Mouse (Mus musculus): ENCODE data around the gene Gramd1b. TPM values are rescaled to one million over a fixed set of nuclear protein-coding genes. Genes with fewer than 3 reads are reported as not detected.

Gene Gramd1b
- polyA plus RNA-seq, 1 experiment from 2014 or later = 7.1 TPM

DNA sequence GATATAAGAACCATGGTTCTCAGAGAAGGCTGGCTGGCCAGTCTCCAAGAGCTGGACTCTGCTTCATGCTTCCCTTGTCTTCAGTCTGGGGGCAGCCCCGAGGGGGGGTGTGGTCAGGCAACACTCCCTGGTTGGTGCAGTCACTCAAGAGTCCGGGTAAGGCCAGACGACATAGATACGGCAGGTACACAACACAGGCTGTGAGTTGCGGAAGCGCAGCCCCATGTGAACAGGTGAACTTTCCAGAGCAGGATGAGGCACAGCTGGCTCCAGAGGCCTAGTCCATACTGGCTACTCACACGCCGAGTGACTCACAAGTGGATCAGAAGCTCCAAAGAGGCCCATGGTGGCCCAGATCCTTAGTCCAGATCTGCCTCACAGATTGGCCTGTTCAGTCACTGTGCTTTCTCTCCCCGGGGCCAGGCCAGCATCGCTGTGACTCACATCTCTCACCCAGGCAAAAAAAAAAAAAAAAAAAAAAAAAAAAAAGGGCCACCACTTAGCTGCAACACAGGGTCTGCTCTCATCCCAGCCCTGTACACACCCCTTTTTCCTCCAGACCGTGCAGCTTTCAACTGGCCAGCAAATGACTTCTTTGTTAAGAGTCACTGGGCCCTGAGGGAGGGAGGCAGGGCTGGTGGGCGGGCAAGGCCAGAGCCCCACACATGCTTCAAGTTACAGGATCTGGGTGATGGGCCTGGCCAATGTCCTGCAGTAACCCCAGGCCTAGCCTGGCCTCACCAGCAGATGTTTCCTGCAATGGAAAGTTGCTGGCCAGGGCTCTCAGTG, 210.1 kb downstream of the Gramd1b start:
- WGBS = 34% methylated on average over 11 of the region's 12 CpGs
- Histone ChIP-seq H3K27me3 (replicated peaks; ENCODE audit: control insufficient read depth, insufficient read depth, low read length) (no peaks in the 10 kb centered on the region), H3K4me2 (ENCODE audit: low read depth, low read length) (no peak overlapping the region), H3K27ac (replicated peaks; ENCODE audit: low read depth, low read length) (peak overlapping the region; percentile 72), H3K9ac (ENCODE audit: low read depth, low read length) (0 out of 2 replicates have a peak overlapping the region, but pooled peaks have one; percentile 30), H3K9me3 (ENCODE audit: control insufficient read depth, low read length) (no peaks in the 10 kb centered on the region), H3K36me3 (ENCODE audit: control insufficient read depth, insufficient read depth, low read length) (no peaks in the 10 kb centered on the region), H3K4me3 (ENCODE audit: low read depth, low read length) (no peak overlapping the region), H3K4me1 (ENCODE audit: control insufficient read depth, insufficient read depth, low read length) (peaks cover 12% of the 10 kb centered on the region)
- ATAC-seq (ENCODE audit: low read depth) (peak; percentile 88), DNase-seq (ENCODE audit: low spot score) (peak; percentile 83)

DNA sequence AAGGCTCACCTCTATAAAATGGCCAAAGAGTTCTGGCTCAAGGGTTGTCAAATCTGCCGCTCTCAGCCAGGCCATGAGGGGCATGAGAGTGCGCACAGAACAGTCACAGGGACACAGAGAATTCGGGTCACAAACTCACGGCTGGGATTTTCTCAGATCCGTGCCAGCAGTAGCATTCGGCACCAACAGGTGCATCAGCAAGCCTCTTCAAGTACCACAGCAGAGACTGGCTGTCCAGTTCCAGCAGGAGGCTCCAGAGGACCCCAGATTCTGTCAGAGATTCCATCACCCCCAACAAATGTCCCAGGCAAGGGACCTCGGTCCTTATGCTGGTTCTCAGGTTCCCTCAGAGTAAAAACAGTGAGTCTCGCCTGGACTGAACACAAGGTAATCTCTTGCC, 210.8 kb downstream of the Gramd1b start:
- Histone ChIP-seq H3K4me1 (ENCODE audit: control insufficient read depth, insufficient read depth, low read length) (peaks cover 12% of the 10 kb centered on the region), H3K4me3 (ENCODE audit: low read depth, low read length) (no peak overlapping the region), H3K36me3 (ENCODE audit: control insufficient read depth, insufficient read depth, low read length) (peaks cover 2% of the 10 kb centered on the region; the same call in 1 of the 2 replicates), H3K9me3 (ENCODE audit: control insufficient read depth, low read length) (no peaks in the 10 kb centered on the region), H3K27ac (replicated peaks; ENCODE audit: low read depth, low read length) (peak overlapping the region; percentile 72), H3K27me3 (replicated peaks; ENCODE audit: control insufficient read depth, insufficient read depth, low read length) (no peaks in the 10 kb centered on the region), H3K9ac (ENCODE audit: low read depth, low read length) (0 out of 2 replicates have a peak overlapping the region, but pooled peaks have one; percentile 30), H3K4me2 (ENCODE audit: low read depth, low read length) (no peak overlapping the region)
- WGBS = 82% methylated on average over 8 of the region's 8 CpGs
- no peak for ATAC-seq (ENCODE audit: low read depth)
- DNase-seq (ENCODE audit: low spot score) = no peak

DNA sequence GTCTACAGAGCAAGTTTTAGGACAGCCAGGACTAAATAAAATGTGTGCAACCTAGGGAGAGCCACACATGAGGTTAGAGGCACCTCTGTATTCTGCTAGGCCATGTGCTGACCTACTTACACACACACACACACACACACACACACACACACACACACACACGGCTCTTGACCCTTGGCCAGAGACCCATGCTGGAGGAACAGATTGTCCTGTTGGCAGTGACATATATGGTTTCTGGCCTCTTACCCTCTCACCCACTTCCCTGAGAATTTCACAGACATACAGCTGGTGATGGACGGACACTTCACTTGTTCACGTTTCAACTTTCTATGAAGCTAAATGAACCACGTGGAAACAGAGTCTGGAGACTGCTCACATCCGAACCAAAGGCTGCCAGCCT, 212.4 kb downstream of the Gramd1b start:
- Histone ChIP-seq H3K4me3 (ENCODE audit: low read depth, low read length) (no peak overlapping the region), H3K27ac (replicated peaks; ENCODE audit: low read depth, low read length) (no peak overlapping the region), H3K4me1 (ENCODE audit: control insufficient read depth, insufficient read depth, low read length) (peaks cover 12% of the 10 kb centered on the region), H3K36me3 (ENCODE audit: control insufficient read depth, insufficient read depth, low read length) (peaks cover 8% of the 10 kb centered on the region; the same call in 1 of the 2 replicates), H3K9ac (ENCODE audit: low read depth, low read length) (no peak overlapping the region), H3K27me3 (replicated peaks; ENCODE audit: control insufficient read depth, insufficient read depth, low read length) (no peaks in the 10 kb centered on the region), H3K9me3 (ENCODE audit: control insufficient read depth, low read length) (no peaks in the 10 kb centered on the region), H3K4me2 (ENCODE audit: low read depth, low read length) (no peak overlapping the region)
- DNase-seq (ENCODE audit: low spot score) (no peak), ATAC-seq (ENCODE audit: low read depth) (no peak)
- 80% methylated on average over 5 of the region's 5 CpGs for WGBS

DNA sequence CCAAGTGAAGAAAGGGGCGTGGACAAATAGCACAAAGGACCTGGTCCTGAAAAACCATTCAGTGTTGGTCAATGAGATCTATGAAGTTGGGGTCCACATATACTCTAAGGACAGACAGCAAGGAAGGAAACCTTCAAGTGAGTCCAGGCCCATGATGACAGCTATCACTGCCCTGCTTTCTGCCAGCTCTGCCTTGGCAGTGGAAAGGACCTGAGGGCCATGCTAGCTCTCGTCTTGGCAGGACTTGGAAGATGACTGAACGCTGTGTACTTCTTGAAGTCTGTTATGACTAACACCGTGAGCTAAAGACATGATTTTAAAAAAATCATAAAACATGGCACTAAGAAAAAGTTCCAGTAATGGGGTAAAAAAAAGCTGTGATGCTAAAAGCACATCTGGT, 213.4 kb downstream of the Gramd1b start:
- H3K9ac ChIP-seq (ENCODE audit: low read depth, low read length) = no peak overlapping the region
- no peak for DNase-seq (ENCODE audit: low spot score)
- no peak overlapping the region for H3K4me2 ChIP-seq (ENCODE audit: low read depth, low read length)
- 89% methylated on average over 4 of the region's 4 CpGs for WGBS
- H3K36me3 ChIP-seq (ENCODE audit: control insufficient read depth, insufficient read depth, low read length) = peaks cover 8% of the 10 kb centered on the region
- H3K27ac ChIP-seq (replicated peaks; ENCODE audit: low read depth, low read length) = no peak overlapping the region
- H3K4me3 ChIP-seq (ENCODE audit: low read depth, low read length) = no peak overlapping the region
- no peaks in the 10 kb centered on the region for H3K9me3 ChIP-seq (ENCODE audit: control insufficient read depth, low read length)
- no peak for ATAC-seq (ENCODE audit: low read depth)
- H3K27me3 ChIP-seq (replicated peaks; ENCODE audit: control insufficient read depth, insufficient read depth, low read length) = no peaks in the 10 kb centered on the region
- peaks cover 12% of the 10 kb centered on the region for H3K4me1 ChIP-seq (ENCODE audit: control insufficient read depth, insufficient read depth, low read length)

DNA sequence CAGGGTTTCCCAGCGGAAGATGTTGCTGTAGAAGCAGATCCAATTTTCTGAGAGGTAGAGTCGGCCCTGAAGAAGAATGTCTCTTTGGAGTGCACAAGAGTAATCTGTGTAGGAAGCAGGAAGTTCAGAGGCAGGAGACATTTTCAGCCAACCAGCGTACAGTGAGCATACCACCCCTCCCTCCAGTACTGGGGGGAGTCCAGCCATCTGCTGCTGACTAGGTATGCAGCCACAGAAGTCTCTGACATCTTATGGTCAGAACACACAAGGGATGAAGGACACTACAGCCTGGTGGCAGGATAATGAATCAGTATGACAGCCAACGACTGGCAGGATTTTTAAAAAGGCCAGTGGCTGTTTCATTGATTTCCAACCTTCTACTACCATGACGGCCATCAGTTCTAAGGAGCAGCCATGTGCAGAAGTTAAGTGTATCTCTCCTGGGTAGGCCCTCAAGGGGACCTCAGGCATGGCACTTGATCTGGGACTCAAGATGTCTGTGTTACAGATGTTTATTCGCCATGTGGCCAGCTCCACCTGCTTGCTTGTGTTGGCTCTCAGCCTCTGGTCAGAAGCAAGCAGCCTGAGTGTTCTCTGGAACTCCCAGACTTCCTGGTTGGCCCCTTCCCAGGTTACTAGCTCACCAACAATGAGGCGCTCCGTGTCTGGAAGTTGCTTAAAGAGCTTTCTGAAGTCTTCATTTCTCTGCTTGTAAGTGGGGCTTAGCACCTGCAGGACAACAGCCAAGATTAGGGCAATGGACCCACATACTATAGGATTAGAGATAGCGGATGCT, 214.1 kb downstream of the Gramd1b start:
- Histone ChIP-seq H3K4me2 (ENCODE audit: low read depth, low read length) (no peak overlapping the region), H3K36me3 (ENCODE audit: control insufficient read depth, insufficient read depth, low read length) (peaks cover 11% of the 10 kb centered on the region), H3K4me1 (ENCODE audit: control insufficient read depth, insufficient read depth, low read length) (peaks cover 12% of the 10 kb centered on the region), H3K9ac (ENCODE audit: low read depth, low read length) (no peak overlapping the region), H3K4me3 (ENCODE audit: low read depth, low read length) (no peak overlapping the region), H3K27me3 (replicated peaks; ENCODE audit: control insufficient read depth, insufficient read depth, low read length) (no peaks in the 10 kb centered on the region), H3K27ac (replicated peaks; ENCODE audit: low read depth, low read length) (no peak overlapping the region), H3K9me3 (ENCODE audit: control insufficient read depth, low read length) (no peaks in the 10 kb centered on the region)
- WGBS = 86% methylated on average over 9 of the region's 9 CpGs
- no peak for DNase-seq (ENCODE audit: low spot score)
- no peak for ATAC-seq (ENCODE audit: low read depth)

DNA sequence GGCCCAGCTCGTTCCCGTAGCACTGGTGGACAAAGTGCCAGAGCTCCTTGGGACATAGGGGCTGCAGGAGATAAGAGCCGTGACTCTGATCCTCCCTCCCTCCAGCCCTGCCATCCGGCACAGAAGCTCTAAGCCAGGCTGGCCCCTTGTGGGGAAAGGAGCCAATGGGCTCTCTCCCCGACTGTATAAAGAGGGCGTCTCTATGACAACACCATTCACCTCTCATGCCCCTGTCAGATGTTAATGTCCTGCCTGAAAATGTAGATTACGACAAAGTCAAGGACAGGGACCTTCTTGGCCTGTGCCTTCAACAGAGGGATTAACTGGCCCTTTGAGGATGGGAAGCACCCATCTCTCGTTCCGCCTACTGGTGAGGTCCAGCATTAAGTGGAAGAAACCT, 219.4 kb downstream of the Gramd1b start:
- DNase-seq (ENCODE audit: low spot score) (no peak), ATAC-seq (ENCODE audit: low read depth) (no peak)
- Histone ChIP-seq H3K9ac (ENCODE audit: low read depth, low read length) (no peak overlapping the region), H3K36me3 (ENCODE audit: control insufficient read depth, insufficient read depth, low read length) (peaks cover 42% of the 10 kb centered on the region), H3K4me3 (ENCODE audit: low read depth, low read length) (no peak overlapping the region), H3K9me3 (ENCODE audit: control insufficient read depth, low read length) (no peaks in the 10 kb centered on the region), H3K4me1 (ENCODE audit: control insufficient read depth, insufficient read depth, low read length) (no peaks in the 10 kb centered on the region), H3K27me3 (replicated peaks; ENCODE audit: control insufficient read depth, insufficient read depth, low read length) (no peaks in the 10 kb centered on the region), H3K27ac (replicated peaks; ENCODE audit: low read depth, low read length) (no peak overlapping the region), H3K4me2 (ENCODE audit: low read depth, low read length) (no peak overlapping the region)
- 83% methylated on average over 9 of the region's 9 CpGs for WGBS

DNA sequence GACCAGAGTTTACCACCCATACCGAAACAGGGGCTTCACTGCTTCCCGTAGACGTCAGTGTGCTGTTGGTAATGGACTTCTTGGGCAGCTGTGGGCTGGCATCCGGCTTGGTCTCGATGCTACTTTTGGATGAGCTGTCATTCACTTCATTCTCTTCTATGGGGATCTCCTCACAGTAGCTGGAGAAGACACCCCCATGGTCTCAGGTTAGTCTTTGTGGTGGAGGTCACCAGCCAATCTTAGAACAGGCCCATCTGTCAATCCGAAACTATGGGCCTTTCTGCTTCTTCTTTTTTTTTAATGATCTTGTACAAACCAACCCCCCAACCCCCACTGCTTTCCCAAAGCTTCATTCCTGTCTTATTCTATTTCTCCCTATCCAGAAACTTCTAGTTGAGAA, 221.3 kb downstream of the Gramd1b start:
- H3K36me3 ChIP-seq (ENCODE audit: control insufficient read depth, insufficient read depth, low read length) = peaks cover 54% of the 10 kb centered on the region; the same call in 1 of the 2 replicates

DNA sequence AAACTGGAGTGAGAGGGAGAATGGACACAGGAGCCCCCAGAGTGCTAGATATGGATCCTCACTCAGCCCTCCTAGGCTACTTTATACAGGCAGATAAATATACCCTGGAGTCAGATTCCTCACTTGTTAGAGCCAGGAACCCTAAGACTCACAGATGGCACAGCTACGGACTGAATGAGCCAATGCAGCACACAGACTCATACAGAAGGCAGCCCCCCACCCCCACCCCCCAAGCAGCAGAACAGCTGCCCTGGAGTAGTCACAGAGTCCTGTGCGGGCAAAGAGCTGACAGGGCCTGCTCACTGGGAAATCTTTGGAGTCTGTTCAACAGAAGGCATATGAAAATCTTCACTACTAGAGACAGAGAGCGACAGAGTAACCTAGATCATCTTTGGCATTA, 223.9 kb downstream of the Gramd1b start:
- Histone ChIP-seq H3K9me3 (ENCODE audit: control insufficient read depth, low read length) (no peaks in the 10 kb centered on the region), H3K36me3 (ENCODE audit: control insufficient read depth, insufficient read depth, low read length) (peaks cover 71% of the 10 kb centered on the region; the same call in 1 of the 2 replicates), H3K9ac (ENCODE audit: low read depth, low read length) (no peak overlapping the region), H3K4me3 (ENCODE audit: low read depth, low read length) (no peak overlapping the region), H3K27me3 (replicated peaks; ENCODE audit: control insufficient read depth, insufficient read depth, low read length) (no peaks in the 10 kb centered on the region), H3K4me2 (ENCODE audit: low read depth, low read length) (no peak overlapping the region), H3K4me1 (ENCODE audit: control insufficient read depth, insufficient read depth, low read length) (no peaks in the 10 kb centered on the region), H3K27ac (replicated peaks; ENCODE audit: low read depth, low read length) (no peak overlapping the region)
- DNase-seq (ENCODE audit: low spot score) = peak; percentile 37
- peak; percentile 75 for ATAC-seq (ENCODE audit: low read depth)
- WGBS = 77% methylated on average over 3 of the region's 3 CpGs

More for the DNA sequence above, 221.3 kb downstream of the Gramd1b start:
- ATAC-seq (ENCODE audit: low read depth) (no peak), DNase-seq (ENCODE audit: low spot score) (no peak)
- H3K27ac ChIP-seq (replicated peaks; ENCODE audit: low read depth, low read length) = no peak overlapping the region
- no peak overlapping the region for H3K4me3 ChIP-seq (ENCODE audit: low read depth, low read length)
- no peaks in the 10 kb centered on the region for H3K9me3 ChIP-seq (ENCODE audit: control insufficient read depth, low read length)
- no peak overlapping the region for H3K9ac ChIP-seq (ENCODE audit: low read depth, low read length)
- WGBS = 93% methylated on average over 6 of the region's 6 CpGs
- no peaks in the 10 kb centered on the region for H3K27me3 ChIP-seq (replicated peaks; ENCODE audit: control insufficient read depth, insufficient read depth, low read length)
- no peak overlapping the region for H3K4me2 ChIP-seq (ENCODE audit: low read depth, low read length)
- H3K4me1 ChIP-seq (ENCODE audit: control insufficient read depth, insufficient read depth, low read length) = no peaks in the 10 kb centered on the region

All from embryonic facial prominence, embryonic 14.5 days (tissue).